Mouse (Mus musculus): ENCODE measurements around the gene Ankrd13d. TPM values are rescaled to one million over a fixed set of nuclear protein-coding genes. Genes with fewer than 3 reads are reported as not detected.

Gene Ankrd13d
- polyA plus RNA-seq, 1 experiment, result 0.87 TPM

DNA sequence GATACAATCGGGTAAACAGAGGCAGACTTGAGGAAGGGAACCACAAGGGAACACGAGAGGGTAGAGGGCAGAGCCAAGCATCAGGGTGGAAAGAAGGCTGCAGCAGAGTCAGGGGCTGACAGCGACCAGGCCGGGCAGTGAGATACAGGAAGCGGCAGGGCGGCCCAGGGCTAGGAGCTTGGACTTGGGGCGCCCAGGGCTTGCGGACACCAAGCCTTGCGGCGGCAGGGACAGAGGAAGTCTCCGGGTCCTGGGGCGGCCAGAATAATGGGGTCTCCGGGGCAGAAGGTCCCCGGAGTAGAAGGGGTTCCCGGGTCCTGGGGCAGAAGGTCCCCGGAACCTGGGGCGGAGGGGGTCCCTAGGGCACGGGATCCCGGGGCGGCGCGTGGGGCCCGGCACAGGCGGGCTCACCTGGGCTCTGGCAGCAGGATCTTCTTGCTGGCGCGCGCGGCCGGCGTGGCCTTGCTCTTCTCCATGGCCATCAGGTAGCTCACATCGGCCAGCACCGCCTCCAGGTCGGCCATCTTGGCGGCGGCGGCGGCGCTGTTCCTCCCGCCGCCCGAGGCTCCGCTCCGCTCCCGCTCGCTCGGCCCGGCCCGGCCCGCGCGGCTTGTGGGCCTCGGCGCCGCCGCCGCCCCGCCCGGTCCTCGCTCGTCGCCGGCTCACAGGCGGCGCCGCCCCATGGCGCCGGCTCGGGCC lies 22.7 kb upstream of the Ankrd13d start:
- Histone ChIP-seq H3K4me3 (ENCODE audit: insufficient read depth, low read depth, low read length) (peak overlapping the region; percentile 84), H3K27ac (replicated peaks; ENCODE audit: low read depth, low read length) (peak overlapping the region; percentile 61), H3K4me1 (ENCODE audit: control insufficient read depth, insufficient read depth, insufficient read length, low read length) (peaks cover 39% of the 10 kb centered on the region)

GRCm38 (mm10) chr19:4304871-4305321 lies 22.0 kb upstream of the Ankrd13d start:
- Histone ChIP-seq H3K4me3 (ENCODE audit: insufficient read depth, low read depth, low read length) (peak overlapping the region; percentile 84), H3K4me1 (ENCODE audit: control insufficient read depth, insufficient read depth, insufficient read length, low read length) (peaks cover 46% of the 10 kb centered on the region), H3K27ac (replicated peaks; ENCODE audit: low read depth, low read length) (peak overlapping the region; percentile 73)

- H3K4me3 ChIP-seq (ENCODE audit: insufficient read depth, low read depth, low read length), result peak overlapping the region; percentile 84
- H3K27ac ChIP-seq (replicated peaks; ENCODE audit: low read depth, low read length), result peak overlapping the region; percentile 73
- peaks cover 52% of the 10 kb centered on the region for H3K4me1 ChIP-seq (ENCODE audit: control insufficient read depth, insufficient read depth, insufficient read length, low read length)
Observed at GRCm38 (mm10) chr19:4304251-4304821, 21.4 kb upstream of the Ankrd13d start.

DNA sequence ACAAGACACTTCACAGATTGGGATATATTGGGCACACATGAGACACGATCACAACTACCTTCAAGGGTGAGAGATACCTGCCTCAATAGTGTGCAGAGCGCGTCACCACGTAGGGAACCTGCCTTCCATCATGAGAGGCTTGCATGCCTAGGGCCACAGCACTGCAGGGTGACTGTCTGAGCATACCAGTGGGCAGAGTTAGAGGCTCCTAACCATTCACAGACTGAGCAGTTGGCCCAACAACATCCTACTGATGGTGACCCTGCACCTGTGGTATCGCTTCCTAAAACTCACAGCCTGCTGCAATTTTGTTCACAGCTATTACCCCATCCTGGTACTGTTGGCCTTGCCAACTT lies 20.7 kb upstream of the Ankrd13d start:
- Histone ChIP-seq H3K4me3 (ENCODE audit: insufficient read depth, low read depth, low read length) (peak overlapping the region; percentile 31), H3K27ac (replicated peaks; ENCODE audit: low read depth, low read length) (peak overlapping the region; percentile 29), H3K4me1 (ENCODE audit: control insufficient read depth, insufficient read depth, insufficient read length, low read length) (peaks cover 59% of the 10 kb centered on the region)

GRCm38 (mm10) chr19:4302936-4303639 lies 20.2 kb upstream of the Ankrd13d start:
- Histone ChIP-seq H3K4me1 (ENCODE audit: control insufficient read depth, insufficient read depth, insufficient read length, low read length) (peaks cover 62% of the 10 kb centered on the region), H3K27ac (replicated peaks; ENCODE audit: low read depth, low read length) (peak overlapping the region; percentile 29)

GRCm38 (mm10) chr19:4301735-4302651 lies 19.1 kb upstream of the Ankrd13d start:
- peaks cover 73% of the 10 kb centered on the region for H3K4me1 ChIP-seq (ENCODE audit: control insufficient read depth, insufficient read depth, insufficient read length, low read length)
- peak overlapping the region; percentile 27 for H3K4me3 ChIP-seq (ENCODE audit: insufficient read depth, low read depth, low read length)

More at GRCm38 (mm10) chr19:4302936-4303639, 20.2 kb upstream of the Ankrd13d start:
- H3K4me3 ChIP-seq (ENCODE audit: insufficient read depth, low read depth, low read length), result no peak overlapping the region

GRCm38 (mm10) chr19:4300852-4301734 lies 18.2 kb upstream of the Ankrd13d start:
- Histone ChIP-seq H3K4me3 (ENCODE audit: insufficient read depth, low read depth, low read length) (no peak overlapping the region), H3K27ac (replicated peaks; ENCODE audit: low read depth, low read length) (peak overlapping the region; percentile 57), H3K4me1 (ENCODE audit: control insufficient read depth, insufficient read depth, insufficient read length, low read length) (peaks cover 80% of the 10 kb centered on the region)

More at GRCm38 (mm10) chr19:4301735-4302651, 19.1 kb upstream of the Ankrd13d start:
- H3K27ac ChIP-seq (replicated peaks; ENCODE audit: low read depth, low read length), result peak overlapping the region; percentile 57

GRCm38 (mm10) chr19:4300271-4300704 lies 17.4 kb upstream of the Ankrd13d start:
- H3K4me3 ChIP-seq (ENCODE audit: insufficient read depth, low read depth, low read length), result no peak overlapping the region
- H3K27ac ChIP-seq (replicated peaks; ENCODE audit: low read depth, low read length), result peak overlapping the region; percentile 65
- H3K4me1 ChIP-seq (ENCODE audit: control insufficient read depth, insufficient read depth, insufficient read length, low read length), result peaks cover 83% of the 10 kb centered on the region

DNA sequence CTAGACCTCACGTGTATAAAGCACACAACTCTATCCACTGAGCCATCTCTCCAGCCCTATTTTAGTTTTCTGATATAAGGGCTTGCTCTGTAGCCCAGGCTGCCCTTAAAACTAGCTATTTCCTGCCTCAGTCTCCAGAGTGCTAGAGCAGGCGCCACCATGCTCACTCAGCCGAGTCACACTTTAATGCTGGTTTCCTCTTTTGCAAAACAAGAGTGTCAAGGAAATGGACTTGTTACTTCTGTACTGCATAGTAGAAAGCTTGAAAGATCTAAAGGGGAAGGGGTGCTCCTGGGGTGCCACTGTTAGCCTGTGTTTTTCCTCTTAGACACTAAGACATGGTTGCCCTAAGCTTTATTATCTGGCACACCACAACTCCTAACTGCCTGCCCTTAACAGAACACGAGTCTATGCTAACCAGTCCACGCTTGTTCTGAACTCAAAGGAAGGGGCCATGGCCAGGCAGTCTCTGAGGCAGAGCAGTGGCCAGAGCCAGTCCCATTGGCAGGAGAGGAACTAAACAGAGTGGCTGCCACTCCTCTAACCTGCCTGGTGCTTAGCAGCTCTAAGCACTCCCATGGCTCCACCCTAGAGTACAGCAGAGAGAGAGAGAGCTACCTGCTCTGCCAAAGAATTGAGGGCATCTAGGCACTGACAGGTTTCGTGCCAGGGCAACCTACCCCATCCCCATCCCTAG lies 16.8 kb upstream of the Ankrd13d start:
- no peak overlapping the region for H3K4me3 ChIP-seq (ENCODE audit: insufficient read depth, low read depth, low read length)
- H3K4me1 ChIP-seq (ENCODE audit: control insufficient read depth, insufficient read depth, insufficient read length, low read length), result peaks cover 86% of the 10 kb centered on the region
- H3K27ac ChIP-seq (replicated peaks; ENCODE audit: low read depth, low read length), result peak overlapping the region; percentile 65

DNA sequence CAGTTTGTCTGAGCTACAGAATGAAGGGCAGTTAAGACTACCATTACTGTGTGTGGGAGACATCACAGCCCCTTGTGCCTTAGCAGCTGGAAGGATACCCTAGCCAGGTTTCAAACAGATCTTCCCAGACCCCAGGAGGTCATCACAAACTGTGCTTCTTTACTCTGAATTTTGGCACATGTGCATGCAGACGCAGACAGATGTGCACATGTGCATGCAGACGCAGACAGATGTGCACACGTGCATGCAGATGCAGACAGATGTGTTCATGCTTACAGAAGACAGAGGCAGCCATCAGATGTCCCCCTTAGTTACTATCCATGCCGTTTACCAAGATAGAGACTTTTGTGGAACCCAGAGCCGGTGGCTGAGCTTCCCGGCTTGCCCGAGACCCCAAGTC lies 16.2 kb upstream of the Ankrd13d start:
- H3K4me3 ChIP-seq (ENCODE audit: insufficient read depth, low read depth, low read length), result no peak overlapping the region
- peaks cover 82% of the 10 kb centered on the region for H3K4me1 ChIP-seq (ENCODE audit: control insufficient read depth, insufficient read depth, insufficient read length, low read length)

DNA sequence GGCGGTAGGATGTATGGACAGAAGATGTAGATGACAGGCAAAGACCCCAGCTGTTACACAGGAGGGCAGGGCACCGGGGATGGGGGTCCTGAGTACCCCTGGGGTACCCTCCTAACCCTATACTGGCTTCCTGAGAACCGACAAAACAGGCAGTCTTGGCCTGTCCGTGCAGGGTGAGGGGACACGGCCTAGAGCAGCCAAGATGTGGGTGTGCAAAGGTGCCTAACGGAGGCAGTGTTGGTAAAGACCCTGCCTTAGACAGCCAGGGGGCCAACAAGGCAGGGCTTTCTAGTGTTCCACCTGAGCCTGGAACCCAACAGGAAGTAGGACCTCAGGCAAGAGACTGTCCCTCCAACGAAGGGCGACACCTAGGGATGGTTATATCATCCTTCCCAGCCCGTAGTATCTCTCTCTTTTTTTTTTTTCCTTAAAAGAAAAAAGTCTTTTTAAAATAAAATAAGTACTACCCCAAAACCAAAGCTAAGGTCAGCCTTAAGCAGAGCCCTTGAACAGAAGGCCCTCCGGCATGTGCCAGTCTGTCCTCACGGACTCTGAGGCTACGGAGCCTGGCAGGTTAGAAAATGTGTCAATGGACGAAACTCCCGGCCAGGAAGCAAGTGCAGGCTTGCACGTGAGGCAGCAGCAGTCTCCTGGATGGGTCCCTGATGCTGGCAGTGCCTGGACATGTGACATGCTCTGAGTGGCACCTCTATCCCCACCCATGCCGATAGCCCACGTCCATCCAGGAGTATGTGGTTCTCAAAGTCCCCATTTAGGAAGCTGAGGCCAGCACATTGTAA lies 15.6 kb upstream of the Ankrd13d start:
- 0 out of 2 replicates have a peak overlapping the region, but pooled peaks have one; percentile 15 for H3K27ac ChIP-seq (replicated peaks; ENCODE audit: low read depth, low read length)
- H3K4me1 ChIP-seq (ENCODE audit: control insufficient read depth, insufficient read depth, insufficient read length, low read length), result peaks cover 83% of the 10 kb centered on the region
- H3K4me3 ChIP-seq (ENCODE audit: insufficient read depth, low read depth, low read length), result no peak overlapping the region

More for the DNA sequence above, 16.2 kb upstream of the Ankrd13d start:
- peak overlapping the region; percentile 65; the same call in 1 of the 2 replicates for H3K27ac ChIP-seq (replicated peaks; ENCODE audit: low read depth, low read length)

DNA sequence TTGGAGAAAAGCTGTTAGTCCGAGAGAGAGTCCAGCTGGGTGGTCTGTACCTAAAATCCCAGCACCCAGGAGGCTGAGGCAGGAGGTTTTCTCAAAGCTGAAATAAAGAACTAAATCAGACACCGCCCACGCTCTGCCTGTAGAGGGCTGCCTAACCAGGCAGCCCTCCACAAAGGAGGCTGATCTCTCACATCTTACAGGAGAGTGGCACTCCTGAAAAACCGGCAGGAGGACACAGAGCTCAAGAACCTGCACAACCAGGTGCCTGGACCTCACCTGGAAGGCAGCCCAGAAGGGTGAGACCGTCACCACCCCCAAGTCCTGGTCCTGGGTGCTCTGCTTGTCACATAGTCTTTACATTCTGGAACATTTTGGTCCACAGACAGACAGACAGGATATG lies 14.9 kb upstream of the Ankrd13d start:
- peaks cover 77% of the 10 kb centered on the region for H3K4me1 ChIP-seq (ENCODE audit: control insufficient read depth, insufficient read depth, insufficient read length, low read length)
- H3K27ac ChIP-seq (replicated peaks; ENCODE audit: low read depth, low read length), result 0 out of 2 replicates have a peak overlapping the region, but pooled peaks have one; percentile 10
- no peak overlapping the region for H3K4me3 ChIP-seq (ENCODE audit: insufficient read depth, low read depth, low read length)

- H3K4me3 ChIP-seq (ENCODE audit: insufficient read depth, low read depth, low read length), result no peak overlapping the region
- 0 out of 2 replicates have a peak overlapping the region, but pooled peaks have one; percentile 1 for H3K27ac ChIP-seq (replicated peaks; ENCODE audit: low read depth, low read length)
- H3K4me1 ChIP-seq (ENCODE audit: control insufficient read depth, insufficient read depth, insufficient read length, low read length), result peaks cover 68% of the 10 kb centered on the region
Observed at GRCm38 (mm10) chr19:4296611-4297010, 13.7 kb upstream of the Ankrd13d start.
